Mouse (Mus musculus) liver, adult 2 months (tissue): ENCODE results near the gene Olfml2b. TPM values are rescaled to one million over a fixed set of nuclear protein-coding genes. Genes with fewer than 3 reads are reported as not detected.

ENCODE experiments used
- DNase-seq: peaks from one replicate; pipeline ENCODE4 v3.0.0-alpha.2; 2011; ENCODE audit warnings: low read depth, low spot score; ENCODE audit errors: extremely low read depth
- H3K27ac ChIP-seq: fragments of 200-500 bp; replicated peaks from 2 replicates; pipeline ENCODE4 v1.5.1; 2012; ENCODE audit warnings: low read depth, mild to moderate bottlenecking, control low read depth, inconsistent platforms, low read length; ENCODE audit not compliant: insufficient read depth
- H3K27me3 ChIP-seq: fragments of 200-500 bp; 2 replicates; pipeline ENCODE4 v1.6.1; 2012; ENCODE audit warnings: mild to moderate bottlenecking, moderate library complexity, low read length, inconsistent platforms; ENCODE audit not compliant: control insufficient read depth, insufficient read depth
- H3K36me3 ChIP-seq: fragments of 200-500 bp; 2 replicates; pipeline ENCODE4 v1.6.1; 2012; ENCODE audit warnings: low read length, inconsistent platforms; ENCODE audit not compliant: control insufficient read depth, insufficient read depth
- H3K4me1 ChIP-seq: fragments of 200-500 bp; 2 replicates; pipeline ENCODE4 v1.6.1; 2011; ENCODE audit warnings: low read length; ENCODE audit not compliant: control insufficient read depth, insufficient read depth
- H3K4me3 ChIP-seq: fragments of 200-500 bp; 2 replicates; pipeline ENCODE4 v1.5.1; 2011; ENCODE audit warnings: low read depth, mild to moderate bottlenecking, control low read depth, low read length, moderate library complexity; ENCODE audit not compliant: insufficient read depth
- H3K79me2 ChIP-seq: fragments of 200-500 bp; 2 replicates; pipeline ENCODE4 v1.6.1; 2012; ENCODE audit warnings: inconsistent platforms, mild to moderate bottlenecking, low read length, moderate library complexity; ENCODE audit not compliant: control insufficient read depth, insufficient read depth
- H3K9ac ChIP-seq: fragments of 200-500 bp; 2 replicates; pipeline ENCODE4 v1.6.1; 2012; ENCODE audit warnings: low read depth, mild to moderate bottlenecking, control low read depth, inconsistent platforms, low read length
- CTCF ChIP-seq: fragments of 200-500 bp; IDR thresholded peaks from 2 replicates; pipeline ENCODE4 v1.5.1; 2011; ENCODE audit warnings: low read depth, low read length, control low read depth
- POLR2A ChIP-seq: fragments of 200-500 bp; IDR thresholded peaks from 2 replicates; pipeline ENCODE4 v1.6.1; 2011; ENCODE audit warnings: low read length, control low read depth; ENCODE audit not compliant: insufficient read depth; ENCODE audit errors: extremely low read depth
- WGBS: fragments of 180-500 bp; shearing (Covaris S2); methylation state at CpG from one replicate; pipeline ENCODE4 v1.1.7; 2018; 5-methylcytosine and 5-hydroxymethylcytosine counted together
- polyA plus RNA-seq: library from polyadenylated mRNA; depleted of rRNA; stranded (reverse); fragments of >200 nt; gene quantifications from 2 replicates; pipeline ENCODE4 v1.2.3, GENCODE M21; 2012
- total RNA-seq: library from RNA; depleted of rRNA; stranded (reverse); fragments of >200 nt; gene quantifications from 2 replicates; pipeline ENCODE4 v1.2.3, GENCODE M21; 2014

The Olfml2b gene
- total and polyA plus RNA-seq, 2 experiments, result 0.37 to 0.46 TPM

GRCm38 (mm10) chr1:170647971-170648514, 3.7 kb downstream of the Olfml2b start:
- Histone ChIP-seq H3K4me1 (peaks cover 5% of the 10 kb centered on the region; the same call in 1 of the 2 replicates), H3K79me2 (no peaks in the 10 kb centered on the region), H3K27ac (no peak overlapping the region), H3K36me3 (no peaks in the 10 kb centered on the region), H3K9ac (no peak overlapping the region), H3K4me3 (no peak overlapping the region), H3K27me3 (no peaks in the 10 kb centered on the region)
- 85% methylated on average over 6 of the region's 6 CpGs for WGBS
- TF ChIP-seq CTCF (no peak), POLR2A (no peak)
- DNase-seq, result no peak

GRCm38 (mm10) chr1:170651046-170651723, 6.9 kb downstream of the Olfml2b start:
- TF ChIP-seq CTCF, result no peak
- no peak for TF ChIP-seq POLR2A
- no peak for DNase-seq
- WGBS, result 72% methylated on average over 6 of the region's 6 CpGs

GRCm38 (mm10) chr1:170651989-170652740, 7.8 kb downstream of the Olfml2b start:
- DNase-seq, result no peak
- Histone ChIP-seq H3K27ac (no peak overlapping the region), H3K36me3 (no peaks in the 10 kb centered on the region), H3K9ac (no peak overlapping the region), H3K4me3 (no peak overlapping the region), H3K27me3 (no peaks in the 10 kb centered on the region), H3K79me2 (no peaks in the 10 kb centered on the region), H3K4me1 (peaks cover 5% of the 10 kb centered on the region; the same call in 1 of the 2 replicates)
- 81% methylated on average over 15 of the region's 15 CpGs for WGBS
- TF ChIP-seq CTCF, result no peak
- no peak for TF ChIP-seq POLR2A

More at GRCm38 (mm10) chr1:170651046-170651723, 6.9 kb downstream of the Olfml2b start:
- Histone ChIP-seq H3K9ac (no peak overlapping the region), H3K36me3 (no peaks in the 10 kb centered on the region), H3K4me3 (no peak overlapping the region), H3K79me2 (no peaks in the 10 kb centered on the region), H3K4me1 (peaks cover 4% of the 10 kb centered on the region; the same call in 1 of the 2 replicates), H3K27me3 (no peaks in the 10 kb centered on the region), H3K27ac (no peak overlapping the region)

GRCm38 (mm10) chr1:170655280-170655917, 11.1 kb downstream of the Olfml2b start:
- H3K4me3 ChIP-seq, result no peak overlapping the region
- 82% methylated on average over 5 of the region's 5 CpGs for WGBS
- no peak for DNase-seq
- H3K27ac ChIP-seq, result no peak overlapping the region
- H3K36me3 ChIP-seq, result no peaks in the 10 kb centered on the region
- TF ChIP-seq POLR2A (no peak), CTCF (no peak)
- H3K27me3 ChIP-seq, result no peaks in the 10 kb centered on the region
- peaks cover 5% of the 10 kb centered on the region; the same call in 1 of the 2 replicates for H3K4me1 ChIP-seq
- no peak overlapping the region for H3K9ac ChIP-seq
- H3K79me2 ChIP-seq, result no peaks in the 10 kb centered on the region

GRCm38 (mm10) chr1:170656518-170657227, 12.3 kb downstream of the Olfml2b start:
- 48% methylated on average over 11 of the region's 11 CpGs for WGBS

More at GRCm38 (mm10) chr1:170656518-170657227, 12.3 kb downstream of the Olfml2b start:
- H3K27me3 ChIP-seq, result no peaks in the 10 kb centered on the region
- no peak overlapping the region for H3K27ac ChIP-seq
- H3K4me1 ChIP-seq, result peaks cover 5% of the 10 kb centered on the region; the same call in 1 of the 2 replicates
- no peaks in the 10 kb centered on the region for H3K36me3 ChIP-seq
- TF ChIP-seq CTCF (no peak), POLR2A (no peak)
- H3K9ac ChIP-seq, result no peak overlapping the region
- no peak overlapping the region for H3K4me3 ChIP-seq
- peak; percentile 90 for DNase-seq
- H3K79me2 ChIP-seq, result no peaks in the 10 kb centered on the region
